Mouse (Mus musculus) T-helper 17 cell (primary cell): ENCODE data around the gene Pitpnb.

Experiments used
- in situ Hi-C, 2 experiments: fragments of 300-600 bp; cut with MboI, MseI; formaldehyde crosslinking; loops; 1 replicate in 1 of 2; 2 replicates in 1 of 2; pipeline ENCODE4 v1.15.1; 2025; ENCODE audit warnings: high pct_unique_total_duplicates in 2 of 2

The Pitpnb gene

DNA sequence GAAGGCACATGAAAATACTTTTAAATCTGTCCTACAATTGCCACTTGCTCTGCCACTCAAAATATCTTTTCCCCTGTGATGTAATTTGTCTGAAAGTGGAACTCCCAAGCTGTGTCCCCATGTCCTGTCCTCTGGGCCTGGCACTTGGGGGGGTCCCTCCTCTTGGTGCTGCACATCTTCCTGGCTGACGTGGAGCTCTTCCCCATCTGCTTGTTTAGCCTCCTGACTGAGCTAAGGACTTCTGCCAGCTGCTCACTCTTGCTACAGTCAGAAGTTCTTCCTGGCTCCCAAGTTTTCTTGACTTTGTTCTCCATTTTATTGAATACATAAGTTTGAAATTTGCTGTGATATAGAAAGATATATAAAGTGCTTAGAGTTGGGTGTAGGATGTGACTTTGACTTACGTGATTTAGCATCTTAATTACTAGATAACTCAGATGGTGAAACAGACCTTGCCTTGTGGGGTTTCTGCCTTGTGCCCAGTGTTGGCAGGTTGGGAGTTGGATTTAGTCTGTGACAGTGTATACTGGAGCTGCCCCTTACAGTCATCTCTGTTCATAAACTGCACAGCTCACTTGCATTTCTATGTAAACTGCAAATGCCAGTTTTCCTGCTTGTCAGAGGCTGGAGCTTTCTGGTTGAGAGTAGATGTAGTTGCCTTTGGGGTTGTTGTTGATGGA lies 14.3 kb downstream of the Pitpnb start:
- in situ Hi-C loops: no loop called here

- in situ Hi-C loops: no loop called here
These were observed 26.5 kb downstream of the Pitpnb start for GRCm38 (mm10) chr5:111356811-111357617.

DNA sequence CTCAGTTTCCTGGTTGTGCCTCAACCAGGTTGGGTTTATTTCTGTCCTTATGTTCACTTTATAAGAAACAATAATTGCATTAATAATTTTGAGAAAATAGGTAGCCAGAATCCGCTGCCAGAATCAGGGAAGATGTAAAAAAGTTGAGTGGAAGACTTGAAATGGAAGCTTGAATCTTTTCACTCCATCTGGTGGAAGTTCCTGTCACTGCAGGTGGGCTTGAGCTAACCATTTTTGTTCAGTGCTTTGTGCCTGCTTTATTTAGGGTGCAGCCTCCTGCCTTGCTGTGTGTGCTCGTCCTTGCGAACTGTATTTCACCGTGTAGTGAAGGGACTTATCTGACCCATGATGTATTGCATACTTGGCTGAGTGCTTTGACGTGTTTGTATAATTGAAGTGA lies 30.0 kb downstream of the Pitpnb start:
- in situ Hi-C loops: no loop called here

DNA sequence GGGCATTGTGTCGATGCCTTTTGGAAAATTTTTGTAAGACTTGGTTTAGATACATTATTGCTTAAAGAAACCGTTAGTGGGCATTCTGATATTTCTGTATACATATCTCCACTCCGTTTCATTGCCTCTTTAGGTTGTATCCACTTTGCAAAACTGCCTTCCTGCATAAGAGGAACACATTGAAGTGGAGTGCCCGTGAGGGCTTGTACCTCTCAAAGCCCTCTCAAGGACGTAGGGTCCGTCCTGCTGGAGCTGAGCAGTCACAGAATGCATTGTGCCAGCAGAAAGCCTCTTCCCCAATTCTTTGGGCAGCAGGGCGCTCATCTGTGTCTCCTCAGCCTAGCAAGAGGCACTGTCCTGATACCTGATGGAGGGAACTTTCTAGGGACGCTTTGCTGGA lies 30.5 kb downstream of the Pitpnb start:
- in situ Hi-C loops: no loop called here

DNA sequence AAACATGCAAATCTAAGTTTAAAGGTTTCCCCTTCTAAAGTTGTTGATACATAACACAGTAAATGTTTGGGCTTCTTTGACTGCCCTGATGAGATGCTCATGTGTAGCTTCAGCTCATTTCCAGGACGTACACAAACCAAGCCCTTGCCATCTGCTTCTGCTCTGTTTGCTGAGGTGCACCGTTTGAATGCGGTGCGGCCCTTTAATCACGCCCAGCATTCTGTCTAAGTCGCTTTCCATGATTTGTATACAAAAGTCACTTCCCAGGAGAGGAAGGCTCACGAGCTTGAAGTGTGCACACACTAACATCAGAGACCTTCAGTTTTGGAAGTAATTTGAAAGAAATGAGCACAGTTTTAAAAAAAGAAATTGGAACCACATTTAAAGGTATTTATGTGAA lies 31.3 kb downstream of the Pitpnb start:
- in situ Hi-C loops: no loop called here

DNA sequence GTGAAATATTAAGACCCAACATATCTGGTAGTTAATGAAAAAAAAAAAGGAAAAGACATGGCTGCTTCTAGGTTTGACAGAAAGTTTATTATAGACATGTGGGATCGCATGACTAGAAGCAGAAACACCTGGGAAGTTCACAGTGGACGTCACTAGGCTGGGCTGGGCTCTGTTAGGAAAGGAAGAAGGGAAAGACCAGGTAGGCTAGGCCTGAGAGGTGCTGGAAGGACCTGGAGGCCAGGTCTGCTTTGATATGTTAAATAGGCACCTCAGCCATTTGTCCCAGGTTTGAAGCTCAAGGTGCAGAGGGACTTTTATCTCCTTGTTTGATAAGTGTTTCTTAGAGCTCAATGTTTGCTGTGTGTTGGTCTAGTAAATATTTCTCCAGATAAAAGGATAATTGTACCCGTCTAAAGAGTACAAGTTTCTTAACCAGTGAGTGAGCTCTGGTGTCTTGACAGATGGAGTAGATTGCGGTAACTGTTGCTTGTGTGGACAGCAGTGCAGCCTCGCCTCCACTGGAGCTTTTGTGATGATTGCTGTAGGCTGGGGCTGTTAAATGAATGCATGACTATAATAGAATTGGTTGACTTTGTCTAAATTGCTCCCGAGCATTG lies 33.0 kb downstream of the Pitpnb start:
- in situ Hi-C loops: no loop called here

DNA sequence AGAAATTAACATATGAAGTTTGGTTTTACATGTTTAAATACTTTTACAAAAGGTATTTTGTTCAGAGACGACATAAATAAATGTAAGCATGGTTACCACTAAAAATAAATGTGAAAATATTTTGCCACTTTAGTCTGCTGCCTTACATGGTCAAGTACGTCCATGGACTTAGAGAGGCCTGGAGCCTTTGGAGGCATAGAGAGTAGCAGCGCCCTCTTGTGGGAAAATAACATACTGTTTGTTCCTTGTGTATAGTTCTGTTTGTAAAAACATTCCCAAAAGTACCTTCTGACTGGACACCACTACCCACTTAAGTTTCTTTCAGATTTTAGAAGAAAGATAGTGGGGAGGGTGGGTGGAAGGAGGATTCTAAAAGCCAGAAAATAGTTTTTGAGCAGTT lies 34.0 kb downstream of the Pitpnb start:
- in situ Hi-C loops: no loop called here

GRCm38 (mm10) chr5:111366140-111366539 lies 35.6 kb downstream of the Pitpnb start:
- in situ Hi-C loops: no loop called here

DNA sequence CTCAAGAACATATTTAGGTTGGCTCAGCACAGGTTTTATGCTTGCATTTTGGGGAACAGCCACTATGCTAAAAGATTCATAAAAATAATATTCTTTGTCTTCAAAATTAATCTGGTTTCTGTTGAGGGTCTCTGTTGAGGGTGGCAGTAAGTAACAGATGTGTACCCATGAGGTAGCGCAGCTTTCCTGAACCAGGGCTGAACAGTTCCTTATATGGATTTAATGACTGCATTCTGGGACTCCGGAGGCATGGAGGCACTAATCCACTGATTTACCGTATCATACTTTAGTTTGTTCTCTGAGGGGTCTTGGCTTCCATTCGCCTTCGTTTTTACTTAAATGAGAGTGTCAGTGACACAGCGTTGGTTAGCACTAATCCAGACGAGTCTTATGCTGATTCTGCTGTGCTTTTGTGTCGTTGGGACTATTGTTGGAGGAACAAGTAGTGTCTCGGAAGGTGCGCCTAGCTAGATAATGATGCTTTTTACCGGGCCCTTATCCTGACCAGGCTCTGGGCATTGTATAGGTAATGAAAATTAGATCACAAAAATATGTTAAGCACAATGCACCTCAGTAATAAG lies 37.5 kb downstream of the Pitpnb start:
- in situ Hi-C loops: no loop called here

DNA sequence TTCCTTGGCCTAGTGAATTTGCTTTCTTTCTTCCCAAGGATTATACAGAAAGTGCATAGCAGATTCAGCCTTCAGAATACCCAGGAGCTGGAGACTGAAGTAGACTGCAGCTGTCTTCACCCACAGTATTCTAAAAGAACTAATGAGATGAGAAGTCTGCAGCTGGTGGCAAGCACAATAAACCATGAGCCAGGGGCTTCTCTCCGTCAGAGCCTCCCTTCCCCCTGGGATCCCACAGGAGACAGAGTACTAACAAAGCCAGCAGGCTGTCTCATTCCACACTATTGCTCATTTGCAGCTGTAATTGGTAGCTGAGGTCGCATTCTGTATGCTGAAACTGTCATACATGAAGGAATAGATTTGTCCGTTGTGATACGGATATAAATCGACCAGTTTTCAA lies 38.0 kb downstream of the Pitpnb start:
- in situ Hi-C loops: no loop called here

DNA sequence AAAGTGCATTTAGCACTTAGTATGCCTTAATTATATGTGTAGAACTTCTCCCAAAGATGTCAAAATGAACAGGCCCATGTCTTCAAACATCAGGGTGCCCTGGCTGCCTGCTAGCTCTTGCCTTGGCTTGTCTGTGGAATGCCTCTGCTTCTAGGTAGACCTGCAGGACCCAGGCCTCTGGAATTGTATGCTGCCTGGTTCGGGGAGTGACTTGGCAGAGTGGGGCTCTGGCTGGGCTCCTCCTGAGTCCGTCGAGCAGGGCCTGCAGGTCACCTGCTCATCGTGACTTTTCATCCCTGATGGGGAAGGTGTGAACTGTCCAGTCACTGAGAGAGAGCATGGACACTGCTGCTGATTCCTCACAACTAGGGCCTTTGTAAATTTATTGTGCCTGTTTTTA lies 45.1 kb downstream of the Pitpnb start:
- in situ Hi-C loops: no loop called here

DNA sequence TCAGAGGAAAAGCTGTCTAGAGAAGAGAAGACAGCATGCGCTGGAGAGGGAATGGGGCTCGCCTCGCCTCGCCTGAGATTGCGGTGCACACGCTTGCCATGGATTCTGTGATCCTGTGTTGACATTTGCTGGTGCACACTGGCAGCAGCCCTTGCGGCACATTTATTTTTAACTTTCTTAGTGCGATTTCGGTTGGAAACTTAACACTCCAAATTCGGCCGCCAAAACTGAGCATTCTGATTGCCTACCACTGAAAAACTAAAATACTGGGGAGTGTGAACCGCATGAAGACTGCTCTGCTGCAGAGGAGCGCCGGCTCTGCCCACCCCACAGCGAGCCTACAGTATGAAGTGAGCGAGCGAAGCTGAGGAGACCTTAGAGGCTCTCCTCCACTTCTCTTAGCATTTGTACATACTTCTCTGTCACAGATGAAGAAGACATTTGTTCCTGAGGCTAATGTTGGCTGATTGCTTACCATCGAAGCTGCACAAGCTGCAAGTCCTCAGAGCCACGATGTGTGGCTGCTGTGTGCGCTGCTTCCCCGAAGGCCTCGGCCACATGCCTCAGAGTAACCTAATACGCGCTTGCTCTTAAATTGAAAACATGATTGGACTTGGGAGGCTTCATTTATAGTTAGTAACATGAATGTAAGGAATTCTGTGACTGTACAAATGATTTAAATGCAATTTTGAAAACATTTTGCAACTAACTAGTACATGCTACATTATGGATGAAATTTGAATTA lies 45.9 kb downstream of the Pitpnb start:
- in situ Hi-C loops: no loop called here

GRCm38 (mm10) chr5:111378126-111378993 lies 47.8 kb downstream of the Pitpnb start:
- in situ Hi-C loops: no loop called here

- in situ Hi-C loops: no loop called here
These were observed 52.8 kb downstream of the Pitpnb start for GRCm38 (mm10) chr5:111383335-111383734.

DNA sequence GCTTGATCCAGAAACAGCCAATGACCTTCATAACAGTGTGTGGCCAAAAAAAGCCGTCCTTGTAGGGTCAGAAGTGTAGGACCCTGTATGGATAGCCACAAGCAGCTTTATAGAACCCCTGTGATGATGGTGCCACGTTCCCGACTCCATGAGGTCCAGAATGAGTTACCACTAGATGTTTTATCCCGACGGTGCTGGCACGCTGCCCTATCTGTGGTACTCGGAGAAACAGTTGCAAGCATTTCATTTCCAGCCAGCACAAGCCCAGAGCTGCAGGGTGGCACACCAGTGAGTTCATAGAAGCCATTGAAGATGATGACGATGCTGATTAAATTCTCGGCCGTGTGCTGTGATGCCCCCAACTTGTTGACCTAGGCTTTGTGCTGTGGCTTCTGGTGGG lies 60.3 kb downstream of the Pitpnb start:
- in situ Hi-C loops: no loop called here

DNA sequence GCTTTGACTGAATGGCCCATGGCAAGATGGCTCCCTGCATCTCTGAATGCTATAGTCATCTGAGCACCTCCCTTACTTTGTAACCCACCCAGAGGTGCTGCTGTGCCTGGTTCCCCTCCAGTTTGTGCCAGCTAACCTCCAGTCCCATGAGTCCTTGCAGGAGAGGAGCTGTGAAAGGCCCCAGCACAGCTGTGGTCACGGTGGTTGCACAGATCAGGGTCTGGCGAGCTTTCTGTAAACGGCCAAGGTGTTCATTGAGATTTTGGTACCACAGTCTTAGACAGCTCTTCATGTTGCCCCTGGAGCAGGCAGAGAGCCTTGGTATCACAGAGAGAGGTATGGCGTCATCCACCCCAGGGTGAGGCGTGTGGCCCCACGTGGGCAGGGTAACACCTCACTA lies 60.9 kb downstream of the Pitpnb start:
- in situ Hi-C loops: no loop called here

GRCm38 (mm10) chr5:111393346-111394197 lies 63.0 kb downstream of the Pitpnb start:
- in situ Hi-C loops: no loop called here

DNA sequence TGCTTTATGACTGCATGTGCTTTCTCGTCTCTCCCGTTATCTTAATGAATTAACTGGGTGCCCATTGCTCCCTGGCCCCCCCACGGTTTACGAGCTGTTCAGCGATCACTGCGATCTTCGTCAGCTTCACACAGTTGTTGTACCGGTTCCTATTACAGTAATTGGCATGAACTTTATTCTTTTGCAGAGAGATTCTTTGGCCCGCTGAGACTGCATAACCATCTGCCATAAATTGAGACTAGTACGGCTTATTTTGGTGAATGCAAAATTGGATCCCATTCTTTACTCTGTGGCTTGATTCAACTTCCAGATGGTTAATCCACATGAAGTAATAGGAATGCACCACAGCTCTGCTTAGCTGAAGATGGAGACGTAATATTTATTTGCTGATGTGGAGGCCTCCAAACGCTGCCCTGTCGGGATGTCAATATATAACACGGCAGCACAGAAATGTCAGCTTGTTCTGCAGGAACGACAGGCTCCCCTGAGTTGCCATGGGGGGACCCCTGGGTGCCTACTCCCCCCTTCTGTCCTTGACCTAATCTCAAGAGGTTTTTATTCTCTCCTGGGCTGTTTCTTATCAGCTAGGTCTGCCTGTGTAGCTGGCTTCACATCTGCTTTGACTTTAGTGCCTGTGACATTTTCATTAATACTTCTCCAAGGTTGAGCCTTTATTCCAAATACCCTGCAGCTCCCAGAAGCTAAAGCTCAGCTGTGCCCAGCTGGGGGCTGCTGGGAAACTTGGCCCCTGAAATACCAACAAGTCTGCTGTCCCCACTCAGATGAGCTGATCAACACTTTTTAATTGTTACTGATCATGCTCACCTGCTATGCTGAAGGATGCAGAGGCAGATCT lies 63.9 kb downstream of the Pitpnb start:
- in situ Hi-C loops: no loop called here

DNA sequence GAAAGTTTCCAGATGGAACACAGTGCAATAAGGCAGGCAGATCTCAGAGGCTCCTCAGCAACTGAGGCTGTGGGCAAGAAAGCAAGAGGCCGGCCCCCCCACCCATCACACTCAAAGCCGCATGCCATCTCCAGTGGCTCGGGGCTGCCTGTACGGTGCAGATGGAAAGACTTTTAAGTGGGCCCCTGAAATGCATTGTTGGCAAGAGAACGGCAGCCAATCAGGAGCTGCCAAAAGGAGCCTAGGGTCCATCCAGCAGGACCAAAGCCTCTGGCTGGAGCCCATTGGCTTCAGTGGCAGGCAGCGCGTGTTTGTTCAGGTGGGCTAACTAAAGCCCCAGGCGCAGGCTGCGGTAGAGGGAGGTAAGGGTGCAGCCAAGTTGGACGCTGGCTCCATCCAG lies 65.2 kb downstream of the Pitpnb start:
- in situ Hi-C loops: no loop called here
